Mouse (Mus musculus): ENCODE measurements around the gene Rnf144b.

DNA sequence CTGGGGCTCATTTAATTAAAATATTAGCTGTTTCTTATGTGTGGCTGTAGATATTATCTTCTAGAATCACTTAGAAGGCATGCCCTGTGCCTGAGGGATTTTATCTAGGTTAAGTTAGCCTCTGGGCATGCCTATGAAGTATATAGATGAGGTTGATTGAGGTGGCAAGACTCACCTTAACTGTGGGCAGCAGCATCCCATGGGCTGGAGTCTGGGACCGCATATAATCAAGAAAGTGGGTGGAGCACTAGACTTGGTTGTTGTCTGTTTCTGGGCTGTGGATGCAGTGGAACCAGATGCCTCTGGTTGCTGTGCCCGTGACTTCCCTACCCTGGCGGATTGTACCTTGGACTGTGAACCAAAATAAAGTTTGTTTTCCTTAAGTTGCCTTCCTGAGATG, 10.4 kb upstream of the Rnf144b start:
- TF ChIP-seq CTCF (IDR thresholded peaks at IDR 0.05; ENCODE audit: control insufficient read depth, insufficient read depth, low read length), result no peak
- TF ChIP-seq POLR2A (IDR thresholded peaks at IDR 0.05; ENCODE audit: borderline replicate concordance, control insufficient read depth, low read depth, low read length), result no peak

Measured in bone marrow, adult 2 months (tissue).